In the genomic region with DNA sequence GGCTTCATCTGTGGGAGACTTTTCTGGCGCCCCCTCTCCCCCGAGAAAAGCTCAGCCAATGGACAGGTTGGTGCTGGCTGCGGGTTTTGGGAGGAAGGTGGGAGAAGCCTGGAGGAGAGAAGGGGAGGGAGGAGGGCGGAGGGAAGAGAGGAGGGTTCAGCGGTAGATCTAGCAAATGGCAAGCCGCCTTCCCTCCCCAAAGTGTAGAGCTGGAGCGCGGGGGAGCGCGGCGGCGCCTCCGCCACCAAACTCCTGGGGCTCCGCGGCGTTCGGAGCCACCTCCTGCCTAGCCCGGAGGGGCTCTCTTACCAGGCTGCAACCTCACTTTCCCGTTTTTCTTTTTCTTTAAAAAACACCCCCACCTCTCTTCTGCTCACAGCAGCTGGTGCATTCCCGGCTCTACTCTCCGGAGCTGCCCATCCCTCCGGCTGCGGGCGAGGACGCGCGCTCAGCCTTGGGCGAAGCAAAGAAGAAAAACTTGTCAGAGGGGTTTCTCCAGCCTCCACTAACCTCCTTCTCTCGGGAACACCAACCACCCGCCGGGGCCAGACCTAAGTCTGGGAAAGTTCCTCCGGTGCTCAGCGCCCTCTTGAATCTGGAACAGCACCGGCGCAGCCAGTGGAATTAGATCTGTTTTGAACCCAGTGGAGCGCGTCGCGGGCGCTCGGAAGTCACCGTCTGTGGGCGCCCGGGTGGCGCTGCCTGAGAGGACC, we compare ENCODE assay signal across 9 mouse cellular contexts. TPM values are rescaled to one million over a fixed set of nuclear protein-coding genes. Genes with fewer than 3 reads are reported as not detected.
DNase-seq lines count a peak whose midpoint lies in the region; ATAC-seq and TF ChIP-seq lines count a peak whose summit lies in the region.
"Had no signal": no experiment of that assay in that cellular context is flagged by ENCODE, and none has a peak within 500 bp of the region (broad histone marks: within the 10 kb centered on the region; RNA-seq: fewer than 3 reads in every experiment).

Gene Plxdc2 (plus strand): TSS at position 199 of the 713 bp plus-strand sequence.

- no peak within 1 kb of the TSS for H3K27ac ChIP-seq in liver, embryonic 16.5 days (ENCODE audit: low read length)
- peak within 1 kb of the TSS; percentile 85 for H3K27ac ChIP-seq in neural tube, embryonic 13.5 days (replicated peaks)
- H3K27ac ChIP-seq in thymus, adult 2 months (ENCODE audit: control insufficient read depth, insufficient read depth, low read length) = peak within 1 kb of the TSS; percentile 71

- H3K9ac ChIP-seq in liver, embryonic 16.5 days (ENCODE audit: low read depth, low read length) = no peak within 1 kb of the TSS; the same call in 1 of the 2 replicates
- peak within 1 kb of the TSS; percentile 79 for H3K9ac ChIP-seq in neural tube, embryonic 13.5 days

- peak within 1 kb of the TSS; percentile 53 for H3K4me3 ChIP-seq in liver, embryonic 16.5 days (ENCODE audit: low read depth, low read length)
- H3K4me3 ChIP-seq in neural tube, embryonic 13.5 days = peak within 1 kb of the TSS; percentile 76
- peak within 1 kb of the TSS; percentile 87 for H3K4me3 ChIP-seq in thymus, adult 2 months (ENCODE audit: control insufficient read depth, insufficient read depth, low read length)

- peak; percentile 59; the same call in 1 of the 2 replicates for TF ChIP-seq POLR2A in thymus, adult 2 months (IDR thresholded peaks at IDR 0.05; ENCODE audit: control insufficient read depth, extremely low read depth, insufficient read depth, low read length, poor library complexity)

- no peaks in the 10 kb centered on the region for H3K4me1 ChIP-seq in liver, embryonic 16.5 days (ENCODE audit: control insufficient read depth, low read depth, low read length)
- peaks cover 16% of the 10 kb centered on the region for H3K4me1 ChIP-seq in neural tube, embryonic 13.5 days (replicated peaks)
- peaks cover 9% of the 10 kb centered on the region for H3K4me1 ChIP-seq in thymus, adult 2 months (replicated peaks; ENCODE audit: control insufficient read depth, insufficient read depth, low read length)

- peak; percentile 71 to 78 for DNase-seq in cerebellum, adult 18-20 months
- peak; percentile 74 to 81 for DNase-seq in heart, postnatal 36 days
- peak; percentile 82 to 89 for DNase-seq in layer of hippocampus, adult 18-20 months (ENCODE audit: low spot score in 2 of 2)
- peak; percentile 80 for DNase-seq in thymus, adult 2 months

- peak within 1 kb of the TSS; percentile 64 for H3K4me2 ChIP-seq in liver, embryonic 16.5 days (ENCODE audit: low read depth, low read length)
- peak within 1 kb of the TSS; percentile 87 for H3K4me2 ChIP-seq in neural tube, embryonic 13.5 days

- WGBS in liver, embryonic 16.5 days (ENCODE audit: insufficient replicate concordance) = under 1% methylated on average over 41 of the region's 45 CpGs
- under 1% methylated on average over 45 of the region's 45 CpGs for WGBS in neural tube, embryonic 13.5 days
- WGBS in thymus, adult 2 months = under 1% methylated on average over 45 of the region's 45 CpGs

- TF ChIP-seq CTCF in thymus, adult 2 months (IDR thresholded peaks at IDR 0.05; ENCODE audit: borderline replicate concordance, control insufficient read depth, extremely low read depth, insufficient read depth, low read length, poor library complexity) = no peak; the same call in 1 of the 2 replicates

- H3K27me3 ChIP-seq in liver, embryonic 16.5 days (ENCODE audit: control insufficient read depth, insufficient read depth, low read depth, low read length) = peaks cover 26% of the 10 kb centered on the region
- H3K27me3 ChIP-seq in neural tube, embryonic 13.5 days = peaks cover 14% of the 10 kb centered on the region
- no peaks in the 10 kb centered on the region for H3K27me3 ChIP-seq in thymus, adult 2 months (ENCODE audit: control insufficient read depth, insufficient read depth, low read length)

- H3K36me3 ChIP-seq in liver, embryonic 16.5 days (ENCODE audit: control insufficient read depth, insufficient read depth) = no peaks in the 10 kb centered on the region
- no peaks in the 10 kb centered on the region for H3K36me3 ChIP-seq in neural tube, embryonic 13.5 days
- H3K36me3 ChIP-seq in thymus, adult 2 months (ENCODE audit: control insufficient read depth, insufficient read depth, low read length) = no peaks in the 10 kb centered on the region

- ATAC-seq in CD4-positive, CD25-positive, alpha-beta regulatory T cell, adult 4 months = peak; percentile 48
- ATAC-seq in frontal cortex, adult (ENCODE audit: low TSS enrichment) = peak; percentile 90
- peak; percentile 27; the same call in 1 of the 2 replicates for ATAC-seq in liver, embryonic 16.5 days (ENCODE audit: low read depth)
- ATAC-seq in neural tube, embryonic 13.5 days (ENCODE audit: low read depth) = peak; percentile 95

- H3K9me3 ChIP-seq in liver, embryonic 16.5 days (replicated peaks; ENCODE audit: control insufficient read depth, low read length) = no peaks in the 10 kb centered on the region
- no peaks in the 10 kb centered on the region for H3K9me3 ChIP-seq in neural tube, embryonic 13.5 days

- intact Hi-C loops in heart, postnatal 36 days (cut with DNase I) = loop anchor here (5.0 to 10.0 kb wide), 4 partner anchors 96 to 1061 kb away; no protein-coding TSS in a partner anchor

RNA-seq across cellular contexts. Expression of gene Plxdc2, which starts in this region (rescaled TPM):
- polyA plus RNA-seq in CD4-positive, CD25-positive, alpha-beta regulatory T cell, adult 4 months (2017; shearing (Covaris generic)) = 1 to 10 TPM; 1.4 to 2.3 TPM
- total RNA-seq in heart, postnatal 36 days (2021) = 10 to 100 TPM; 20.3 to 23.1 TPM
- 10 to 100 TPM; 21.5 to 26.8 TPM for total RNA-seq in layer of hippocampus, adult 18-20 months (2021)
- polyA plus RNA-seq in liver, embryonic 16.5 days (2015; fragmentation: Nextera tagmentation; extraction: Ambion mirVana) = 1.7 and 1.8 TPM in 2 replicates
- 28.4 and 33.8 TPM in 2 replicates for polyA plus RNA-seq in neural tube, embryonic 13.5 days (2015; fragmentation: Nextera tagmentation; extraction: Ambion mirVana)
- 13.3 and 14.0 TPM in 2 replicates for polyA plus RNA-seq in thymus, adult 2 months (2012; rRNA removed)
- total RNA-seq: MEL had no signal

Comparison
In these comparisons a context has a peak if more than half of its experiments do, and no peak if none do; other contexts are left out.
1. ATAC-seq: peak in every context shown above with its lines; median percentile 95 in neural tube, embryonic 13.5 days; 90 in frontal cortex, adult; 48 in CD4-positive, CD25-positive, alpha-beta regulatory T cell, adult 4 months; 27 in liver, embryonic 16.5 days.